Mouse (Mus musculus): ENCODE results near the gene Ctnnbl1.
A peak's percentile ranks its signal among the peaks of the same experiment; 100 is the strongest.

Ctnnbl1 gene

GRCm38 (mm10) chr2:157821259-157821658 lies 84.1 kb downstream of the Ctnnbl1 start:
- peak in 1 of 2 experiments; percentile 3 for DNase-seq (ENCODE audit: low spot score in 2 of 2)

GRCm38 (mm10) chr2:157823456-157823855 lies 86.3 kb downstream of the Ctnnbl1 start:
- DNase-seq (ENCODE audit: low spot score in 2 of 2), result no peak

- peak in 1 of 2 experiments; percentile 10 for DNase-seq (ENCODE audit: low spot score in 2 of 2)
Measured at GRCm38 (mm10) chr2:157824249-157824648, 87.0 kb downstream of the Ctnnbl1 start.

- peak in 1 of 2 experiments; percentile 9 for DNase-seq (ENCODE audit: low spot score in 2 of 2)
Measured at GRCm38 (mm10) chr2:157830101-157830500, 92.9 kb downstream of the Ctnnbl1 start.

GRCm38 (mm10) chr2:157830620-157831354 lies 93.6 kb downstream of the Ctnnbl1 start:
- DNase-seq (ENCODE audit: low spot score in 2 of 2), result peak in 1 of 2 experiments; percentile 3

- no peak for DNase-seq (ENCODE audit: low spot score in 2 of 2)
Measured at GRCm38 (mm10) chr2:157837050-157837449, 99.8 kb downstream of the Ctnnbl1 start.

GRCm38 (mm10) chr2:157838206-157838923 lies 101.2 kb downstream of the Ctnnbl1 start:
- peak in 1 of 2 experiments; percentile 11 for DNase-seq (ENCODE audit: low spot score in 2 of 2)

- no peak for DNase-seq (ENCODE audit: low spot score in 2 of 2)
Measured at GRCm38 (mm10) chr2:157840641-157841078, 103.5 kb downstream of the Ctnnbl1 start.

- DNase-seq (ENCODE audit: low spot score in 2 of 2), result no peak
Measured at GRCm38 (mm10) chr2:157841121-157841520, 103.9 kb downstream of the Ctnnbl1 start.

- DNase-seq (ENCODE audit: low spot score in 2 of 2), result no peak
Measured at GRCm38 (mm10) chr2:157844746-157845145, 107.5 kb downstream of the Ctnnbl1 start.

- no peak for DNase-seq (ENCODE audit: low spot score in 2 of 2)
Measured at GRCm38 (mm10) chr2:157845831-157846230, 108.6 kb downstream of the Ctnnbl1 start.

- DNase-seq (ENCODE audit: low spot score in 2 of 2), result no peak
Measured at GRCm38 (mm10) chr2:157853135-157853534, 115.9 kb downstream of the Ctnnbl1 start.

- no peak for DNase-seq (ENCODE audit: low spot score in 2 of 2)
Measured at GRCm38 (mm10) chr2:157855814-157856213, 118.6 kb downstream of the Ctnnbl1 start.

GRCm38 (mm10) chr2:157857496-157857895 lies 120.3 kb downstream of the Ctnnbl1 start:
- DNase-seq (ENCODE audit: low spot score in 2 of 2), result no peak

GRCm38 (mm10) chr2:157858317-157858716 lies 121.1 kb downstream of the Ctnnbl1 start:
- DNase-seq (ENCODE audit: low spot score in 2 of 2), result no peak

- no peak for DNase-seq (ENCODE audit: low spot score in 2 of 2)
Measured at GRCm38 (mm10) chr2:157859046-157859701, 122.0 kb downstream of the Ctnnbl1 start.

- DNase-seq (ENCODE audit: low spot score in 2 of 2), result no peak
Measured at GRCm38 (mm10) chr2:157861273-157861944, 124.2 kb downstream of the Ctnnbl1 start.

GRCm38 (mm10) chr2:157862306-157862705 lies 125.1 kb downstream of the Ctnnbl1 start:
- DNase-seq (ENCODE audit: low spot score in 2 of 2), result no peak

- no peak for DNase-seq (ENCODE audit: low spot score in 2 of 2)
Measured at GRCm38 (mm10) chr2:157867126-157867525, 129.9 kb downstream of the Ctnnbl1 start.

- DNase-seq (ENCODE audit: low spot score in 2 of 2), result no peak
Measured at GRCm38 (mm10) chr2:157870247-157870646, 133.0 kb downstream of the Ctnnbl1 start.

- no peak for DNase-seq (ENCODE audit: low spot score in 2 of 2)
Measured at GRCm38 (mm10) chr2:157873223-157873622, 136.0 kb downstream of the Ctnnbl1 start.

GRCm38 (mm10) chr2:157873691-157874090 lies 136.5 kb downstream of the Ctnnbl1 start:
- DNase-seq (ENCODE audit: low spot score in 2 of 2), result no peak
